Mouse (Mus musculus) common myeloid progenitor, adult 5-6 weeks (primary cell): Measurements from ENCODE around the gene Cks2. TPM values are rescaled to one million over a fixed set of nuclear protein-coding genes. Genes with fewer than 3 reads are reported as not detected.
"Not testable (repeated sequence)": the region's sequence is repeated elsewhere in the genome, so short reads cannot be mapped to it uniquely, and the experiment has no call there.

Experiments
- ATAC-seq: replicated peaks from 2 replicates; pipeline ENCODE4 v1.8.0; 2016; ENCODE audit warnings: low read depth, mild to moderate bottlenecking, moderate TSS enrichment, inconsistent platforms; ENCODE audit not compliant: poor library complexity, severe bottlenecking
- total RNA-seq: library from RNA; stranded (forward); fragments of 200-1000, 187-1606 nt; gene quantifications from 2 replicates; pipeline ENCODE4 v1.2.3, GENCODE M21; 2017

Cks2 gene
- total RNA-seq, 1 experiment from 2014 or later: 260 TPM

- no peak for ATAC-seq
These were observed 12.3 kb upstream of the Cks2 start for GRCm38 (mm10) chr13:51632560-51633218.

GRCm38 (mm10) chr13:51635384-51635783 lies 9.6 kb upstream of the Cks2 start:
- not testable (repeated sequence) for ATAC-seq

GRCm38 (mm10) chr13:51638958-51639357 lies 6.1 kb upstream of the Cks2 start:
- peak; percentile 32; the same call in 1 of the 2 replicates for ATAC-seq

DNA sequence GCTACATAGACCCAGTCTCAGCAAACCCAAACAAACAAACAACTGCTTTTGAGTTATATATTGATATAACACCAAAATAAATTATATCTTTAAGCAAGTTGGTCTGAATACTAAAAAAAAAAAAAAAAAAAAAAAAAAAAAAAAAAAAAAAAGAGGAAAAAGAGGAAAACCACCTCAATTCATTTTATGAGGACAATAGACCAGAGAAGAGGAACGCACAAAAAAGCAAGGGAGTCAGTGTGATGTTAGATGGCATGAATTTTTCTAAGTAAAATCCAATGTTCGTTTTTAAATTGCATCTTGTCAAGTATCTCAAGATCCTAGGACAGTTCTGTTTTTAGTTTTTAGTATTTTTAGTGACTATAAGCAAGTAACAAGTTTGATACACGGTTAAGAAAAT lies 3.6 kb upstream of the Cks2 start:
- ATAC-seq: no peak

- ATAC-seq: no peak
These were observed 2.8 kb upstream of the Cks2 start for GRCm38 (mm10) chr13:51642171-51642778.

DNA sequence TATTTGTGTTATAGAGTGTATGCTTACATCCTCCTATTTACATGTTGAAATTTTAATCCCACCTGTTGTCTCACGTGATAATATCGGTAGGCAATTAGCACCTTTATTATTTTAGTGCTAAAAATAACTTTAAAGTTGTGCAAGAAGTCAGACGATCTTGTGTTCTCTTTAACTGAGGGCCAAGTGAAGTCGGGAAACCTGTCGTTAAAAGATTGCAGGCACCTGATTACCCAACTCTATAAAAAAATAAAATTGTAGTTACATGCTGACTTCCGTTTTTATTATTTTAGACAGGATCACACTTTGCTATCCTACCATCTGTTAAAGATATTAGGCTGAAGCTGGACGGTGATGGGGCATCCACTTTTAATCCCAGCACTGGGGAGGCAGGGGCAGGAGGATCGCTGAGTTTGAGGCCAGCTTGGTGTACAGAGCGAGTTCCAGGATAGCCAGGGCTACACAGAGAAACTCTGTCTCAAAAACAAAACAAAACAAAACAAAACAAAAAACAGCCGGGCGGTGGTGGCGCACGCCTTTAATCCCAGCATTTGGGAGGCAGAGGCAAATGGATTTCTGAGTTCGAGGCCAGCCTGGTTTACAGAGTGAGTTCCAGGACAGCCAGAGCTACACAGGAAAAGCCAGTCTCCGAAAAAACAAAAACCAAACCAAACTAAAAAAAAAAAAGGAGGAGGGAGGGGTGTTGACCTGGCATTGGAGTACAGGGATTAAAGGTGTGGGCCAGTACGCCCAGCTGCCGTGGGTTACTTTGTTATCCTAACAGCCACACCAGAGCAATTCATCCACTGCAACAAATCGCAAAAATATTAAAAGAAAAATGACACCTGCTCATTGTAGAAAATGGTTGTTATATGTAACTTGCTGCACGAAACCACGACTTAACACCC lies 856 bp upstream of the Cks2 start:
- ATAC-seq: no peak

DNA sequence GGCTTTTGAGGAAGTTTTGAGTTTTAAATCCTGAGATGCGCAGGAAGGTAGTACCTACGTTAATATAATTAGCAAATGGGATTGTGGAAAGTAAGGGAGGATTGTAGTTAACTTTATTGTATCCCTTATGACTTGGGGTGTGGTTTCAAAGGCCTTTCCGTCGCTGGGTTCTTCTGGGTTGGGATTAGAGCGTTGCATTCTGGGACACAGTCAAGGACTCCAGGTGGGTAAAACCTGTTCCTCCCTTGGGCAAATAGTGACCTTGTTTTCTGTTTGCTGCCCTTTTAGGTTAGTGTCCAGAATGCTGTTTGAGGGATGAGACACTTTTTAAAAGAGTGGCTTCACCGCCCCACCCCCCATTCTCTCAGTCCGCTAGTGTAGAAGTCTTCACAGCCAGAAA lies 840 bp downstream of the Cks2 start:
- ATAC-seq: no peak

GRCm38 (mm10) chr13:51646362-51647027 lies 1.5 kb downstream of the Cks2 start:
- ATAC-seq: no peak

DNA sequence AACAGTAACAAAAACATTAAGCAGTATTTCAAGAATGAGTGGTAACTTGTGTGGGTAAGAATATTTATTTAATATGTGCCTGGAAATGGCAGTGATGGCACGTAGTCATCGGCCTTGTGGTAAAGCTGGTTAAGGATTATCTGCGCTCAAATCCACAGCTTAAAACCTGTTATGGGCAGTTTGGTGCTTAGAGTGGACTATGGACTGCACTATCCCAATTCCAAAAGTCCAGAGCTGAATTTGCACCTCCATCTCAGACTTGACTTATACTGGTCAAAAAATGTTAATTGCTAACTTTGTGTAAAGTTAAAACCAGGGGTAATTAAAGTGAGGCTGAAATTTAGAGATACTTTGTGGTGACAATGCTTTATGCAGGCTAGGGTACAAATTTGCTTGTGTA lies 2.7 kb downstream of the Cks2 start:
- no peak for ATAC-seq

DNA sequence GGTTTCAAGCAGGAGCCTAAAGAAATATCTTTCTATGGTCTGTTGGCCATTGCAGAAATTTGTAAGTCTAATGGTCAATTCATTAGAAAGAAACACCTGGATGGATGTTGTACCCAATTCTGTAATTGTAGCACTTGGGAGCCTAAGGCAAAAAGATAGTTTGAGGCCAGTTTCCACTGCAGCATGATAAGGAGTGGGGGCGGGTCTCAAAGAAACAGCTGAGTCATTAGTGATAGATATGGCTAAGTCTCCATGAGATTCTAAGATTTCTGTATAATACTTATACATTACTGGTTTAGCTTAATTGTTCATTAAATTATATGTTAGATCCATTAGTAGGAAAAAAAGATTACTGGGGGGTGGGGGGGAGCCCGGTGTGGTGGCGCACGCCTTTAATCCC lies 3.2 kb downstream of the Cks2 start:
- no peak for ATAC-seq

DNA sequence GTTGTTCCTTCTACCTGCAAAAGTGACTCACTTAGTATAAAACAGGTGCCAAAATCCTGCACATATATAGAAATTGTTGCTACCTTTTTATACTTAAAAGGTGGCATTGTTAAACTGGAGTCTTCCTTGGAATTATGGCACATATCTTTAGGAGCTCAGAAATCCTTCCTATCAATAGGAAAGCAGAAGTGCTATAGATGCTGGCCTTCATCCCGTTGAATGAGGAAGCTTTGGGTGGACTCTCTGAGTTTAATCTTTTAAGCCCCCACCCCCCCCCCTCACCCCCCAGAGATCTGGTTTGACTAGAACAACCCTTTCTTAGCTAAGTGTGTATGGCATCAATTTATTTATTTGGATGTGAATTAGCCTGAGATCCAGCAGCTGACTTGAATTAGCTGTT lies 4.7 kb downstream of the Cks2 start:
- no peak for ATAC-seq

- ATAC-seq: peak; percentile 91
These were observed 6.5 kb downstream of the Cks2 start, which contains the start of gene Secisbp2 for GRCm38 (mm10) chr13:51651408-51652064. TSS of gene Secisbp2 (plus strand) at chr13:51651697.

DNA sequence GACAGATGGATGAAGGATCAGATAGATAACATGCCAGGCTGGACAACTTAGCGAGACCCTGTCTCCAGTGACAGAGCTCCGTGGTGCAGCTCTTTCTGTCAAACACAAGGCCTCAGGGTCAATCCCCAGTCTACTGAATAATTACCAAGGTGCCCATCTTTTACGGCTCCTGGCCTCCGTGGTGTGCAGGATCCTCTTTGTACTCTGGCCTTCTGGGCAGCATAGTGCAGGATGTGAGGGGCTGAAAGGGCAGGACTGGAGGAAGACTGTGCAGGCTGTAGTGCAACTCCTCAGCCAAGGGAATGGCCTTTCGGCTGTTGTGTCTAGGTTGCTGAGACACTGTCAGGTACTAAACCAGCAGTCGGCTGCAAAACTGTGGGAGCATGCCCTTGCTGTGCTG lies 8.1 kb downstream of the Cks2 start:
- no peak for ATAC-seq

- no peak for ATAC-seq
These were observed 8.9 kb downstream of the Cks2 start for GRCm38 (mm10) chr13:51653961-51654360.

DNA sequence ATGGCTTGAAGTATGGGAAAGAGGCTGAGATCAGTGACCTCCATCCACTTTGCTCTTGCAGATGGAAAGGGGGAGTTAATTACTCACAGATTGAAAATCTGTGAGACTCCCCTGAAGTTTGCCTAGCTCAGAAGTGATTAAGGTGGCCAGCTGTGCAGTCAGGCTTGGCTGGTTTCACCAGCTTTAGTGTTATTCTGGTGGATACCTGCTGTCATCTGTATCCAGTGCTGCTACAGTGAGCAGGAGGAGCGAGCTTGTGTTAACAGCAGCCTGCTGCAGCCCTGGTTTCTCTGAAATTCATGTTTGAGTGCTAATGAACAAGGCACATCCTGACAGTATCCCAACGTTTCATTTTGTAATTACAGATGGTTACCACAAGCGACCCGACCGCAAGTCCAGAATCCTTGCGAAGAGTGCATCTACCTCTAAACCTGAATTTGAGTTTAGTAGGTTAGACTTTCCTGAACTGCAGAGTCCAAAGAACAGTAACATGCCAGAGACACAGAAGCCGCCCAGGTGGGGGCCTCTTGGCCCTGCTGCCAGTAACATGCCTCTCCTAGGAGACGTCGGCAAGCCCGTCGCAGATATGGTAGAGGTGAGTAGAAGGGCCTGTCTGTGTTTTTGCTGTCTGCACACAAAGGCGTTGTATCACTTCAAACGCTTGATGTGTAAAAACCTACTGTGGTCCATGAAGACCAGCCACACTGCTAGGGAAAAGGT lies 11.6 kb downstream of the Cks2 start:
- ATAC-seq: no peak

DNA sequence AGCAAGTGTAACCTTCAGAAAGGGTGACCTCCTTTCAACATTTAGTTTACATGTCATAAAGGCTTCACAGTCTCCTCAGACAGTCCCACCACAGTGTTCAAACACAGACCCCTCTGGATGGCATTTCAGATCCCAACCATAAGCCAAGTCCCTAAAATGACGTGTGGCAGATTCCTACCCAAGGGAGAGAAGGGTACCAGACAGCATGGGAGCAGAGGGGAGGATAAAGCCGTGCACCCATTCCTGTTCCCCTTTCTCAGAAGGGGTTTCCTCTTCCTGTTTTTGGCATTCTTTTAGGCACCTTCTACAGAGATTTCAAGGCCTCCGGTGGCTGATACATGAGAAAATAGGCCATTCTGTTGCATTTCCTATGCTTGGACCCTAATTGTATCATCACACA lies 13.1 kb downstream of the Cks2 start:
- ATAC-seq: no peak

GRCm38 (mm10) chr13:51659573-51659972 lies 14.5 kb downstream of the Cks2 start:
- ATAC-seq: no peak

DNA sequence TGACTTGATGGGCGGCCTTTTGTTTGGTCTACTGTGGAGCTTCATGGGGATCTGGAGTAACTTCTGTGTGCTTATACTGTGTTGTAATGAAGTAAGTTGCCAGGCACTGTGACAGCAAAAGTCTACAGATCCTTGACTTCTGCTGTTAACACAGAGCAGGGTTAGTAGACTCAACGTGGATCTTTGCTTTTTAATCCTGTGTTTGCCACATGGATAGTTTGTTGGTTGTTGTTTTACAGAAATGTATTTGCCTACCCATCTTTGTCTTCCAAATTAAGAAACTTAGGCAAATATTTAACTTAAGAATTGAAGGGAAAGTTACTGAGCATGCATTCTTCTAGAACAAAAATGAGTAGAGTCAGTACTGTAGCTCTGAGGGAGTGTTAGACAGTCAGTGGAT lies 18.5 kb downstream of the Cks2 start:
- ATAC-seq: no peak

DNA sequence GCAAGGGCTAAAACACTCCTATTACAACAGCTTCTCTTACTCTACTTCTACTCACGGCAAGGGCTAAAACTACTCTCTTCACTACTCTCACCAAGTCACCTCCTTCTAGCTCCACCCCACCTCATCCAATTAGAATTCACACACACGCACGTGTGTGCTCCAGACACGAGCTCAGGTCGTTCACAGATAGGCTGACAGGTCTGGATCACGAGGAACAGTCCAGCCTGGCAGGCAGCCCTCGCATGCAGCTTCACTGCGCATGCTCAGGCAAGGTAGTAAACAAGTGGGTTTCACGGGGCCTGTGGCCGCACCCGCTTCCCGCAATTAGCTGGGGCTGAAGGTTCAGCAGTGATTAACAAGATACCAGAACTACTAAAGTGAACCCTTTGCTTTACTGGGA lies 23.2 kb downstream of the Cks2 start:
- not testable (repeated sequence) for ATAC-seq
